Mouse (Mus musculus): ENCODE results near the gene Abi3.

DNA sequence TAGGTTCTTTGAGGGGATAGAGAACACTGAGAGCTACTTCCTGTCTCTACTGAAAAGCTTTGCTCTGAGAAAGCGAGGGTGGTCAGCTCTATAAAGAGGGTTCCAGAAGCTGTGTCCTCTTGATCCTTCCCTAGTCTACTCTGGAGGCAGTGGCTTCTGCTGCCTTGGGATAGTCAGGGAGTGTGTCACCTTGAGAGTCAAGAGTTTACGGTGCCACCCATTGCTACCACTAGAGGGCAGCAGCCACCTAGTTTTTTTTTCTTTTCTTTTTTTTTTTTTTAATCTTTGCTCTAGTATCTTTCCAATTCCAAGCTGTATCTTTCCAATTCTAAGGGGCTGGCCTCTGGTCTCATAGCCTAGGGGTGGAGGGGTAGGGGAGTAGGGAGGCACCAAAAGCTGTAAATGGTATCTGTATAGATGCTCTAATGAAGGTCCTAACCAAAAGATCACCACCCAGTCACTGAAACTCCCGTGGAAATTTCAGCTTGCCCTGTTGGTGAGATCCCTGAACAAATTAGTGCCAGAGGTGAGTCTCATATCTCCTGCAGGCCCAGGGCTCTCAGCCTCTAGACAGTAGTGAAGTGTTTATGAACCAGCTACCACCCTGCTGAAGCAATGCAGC lies 14.7 kb downstream of the Abi3 start:
- TF ChIP-seq CTCF (IDR thresholded peaks at IDR 0.05; ENCODE audit: extremely low read depth, insufficient read depth, insufficient read length, insufficient replicate concordance) (peak; percentile 43; the same call in 1 of the 2 replicates), POLR2A (IDR thresholded peaks at IDR 0.05; ENCODE audit: low read depth, low read length) (no peak)
